Mouse (Mus musculus) CH12.LX (cell line): ENCODE results near the gene Car5a. TPM values are rescaled to one million over a fixed set of nuclear protein-coding genes. Genes with fewer than 3 reads are reported as not detected.

Experiments used
- DNase-seq: peaks from one replicate; pipeline ENCODE4 v3.0.0-alpha.2; 2013; ENCODE audit errors: extremely low read depth
- H3K27ac ChIP-seq: 2 replicates; pipeline ENCODE4 v1.5.1; 2012; ENCODE audit warnings: low read depth, mild to moderate bottlenecking, control low read depth, moderate library complexity; ENCODE audit not compliant: insufficient read depth
- H3K27me3 ChIP-seq: replicated peaks from 2 replicates; pipeline ENCODE3; 2012; ENCODE audit warnings: inconsistent platforms
- H3K36me3 ChIP-seq, 2 experiments: replicated peaks in 1 of 2; 2 replicates each; pipeline versions ENCODE3 to v1.6.1; 2012; ENCODE audit warnings: inconsistent platforms in 1 of 2, low read length in 1 of 2, mild to moderate bottlenecking in 1 of 2, mixed read lengths in 1 of 2, moderate library complexity in 1 of 2; ENCODE audit not compliant: control insufficient read depth in 1 of 2, insufficient read depth in 1 of 2
- H3K4me1 ChIP-seq, 2 experiments: 2 replicates each; pipeline ENCODE4 v1.6.1; 2012; ENCODE audit warnings: inconsistent platforms in 1 of 2, moderate library complexity in 1 of 2; ENCODE audit not compliant: insufficient read depth in 2 of 2, control insufficient read depth in 1 of 2
- H3K4me2 ChIP-seq: 2 replicates; pipeline ENCODE4 v1.6.1; 2012; ENCODE audit warnings: low read depth, mild to moderate bottlenecking, control low read depth; ENCODE audit not compliant: poor library complexity, insufficient read depth, severe bottlenecking
- H3K4me3 ChIP-seq, 3 experiments: fragments of 150-350 bp in 1 of 3; sonication (generic) in 1 of 3; replicated peaks in 1 of 3; 2 replicates each; pipeline versions ENCODE3 to v1.5.1; 2011 to 2012; ENCODE audit warnings: low read depth in 2 of 3, low read length in 2 of 3, mild to moderate bottlenecking in 2 of 3, moderate library complexity in 2 of 3, control low read depth in 1 of 3, improper control_type of control experiment in 1 of 3, inconsistent platforms in 1 of 3, mixed read lengths in 1 of 3; ENCODE audit not compliant: poor library complexity in 1 of 3
- H3K79me2 ChIP-seq: replicated peaks from 2 replicates; pipeline ENCODE4 v1.6.1; 2012; ENCODE audit warnings: mild to moderate bottlenecking, moderate library complexity; ENCODE audit not compliant: control insufficient read depth, poor library complexity, insufficient read depth, severe bottlenecking; ENCODE audit errors: extremely low read depth
- H3K9ac ChIP-seq: 2 replicates; pipeline ENCODE4 v1.6.1; 2012; ENCODE audit warnings: low read depth, mild to moderate bottlenecking, control low read depth, moderate library complexity; ENCODE audit not compliant: insufficient read depth
- H3K9me3 ChIP-seq: replicated peaks from 2 replicates; pipeline ENCODE3; 2012; ENCODE audit warnings: low read length, inconsistent platforms, mixed read lengths
- CTCF ChIP-seq, 2 experiments: IDR thresholded peaks in 1 of 2; conservative IDR thresholded peaks in 1 of 2; 2 replicates each; pipeline ENCODE4 v1.5.1; 2011 to 2012; ENCODE audit warnings: low read depth in 2 of 2, low read length in 2 of 2, improper control_type of control experiment in 1 of 2, inconsistent platforms in 1 of 2, mild to moderate bottlenecking in 1 of 2, moderate library complexity in 1 of 2
- E2F4 ChIP-seq: IDR thresholded peaks from 2 replicates; pipeline ENCODE4 v1.6.1; 2011; ENCODE audit warnings: low read depth, low read length, improper control_type of control experiment; ENCODE audit not compliant: insufficient replicate concordance
- ETS1 ChIP-seq: conservative IDR thresholded peaks from 2 replicates; pipeline ENCODE4 v1.6.1; 2012; ENCODE audit warnings: low read depth, mild to moderate bottlenecking, inconsistent platforms, low read length, improper control_type of control experiment, moderate library complexity
- GABPA ChIP-seq: IDR thresholded peaks from 2 replicates; pipeline ENCODE4 v1.6.1; 2012; ENCODE audit warnings: low read depth, low read length, improper control_type of control experiment, inconsistent platforms; ENCODE audit not compliant: insufficient replicate concordance
- HCFC1 ChIP-seq: IDR thresholded peaks from 2 replicates; pipeline ENCODE4 v1.6.1; 2012; ENCODE audit warnings: low read depth, mild to moderate bottlenecking, inconsistent platforms, low read length, improper control_type of control experiment
- IRF4 ChIP-seq: IDR thresholded peaks from 2 replicates; pipeline ENCODE4 v1.6.1; 2014; ENCODE audit warnings: low read depth, mild to moderate bottlenecking, inconsistent platforms, low read length, improper control_type of control experiment
- JUND ChIP-seq: conservative IDR thresholded peaks from 2 replicates; pipeline ENCODE4 v1.6.1; 2011; ENCODE audit warnings: low read depth, low read length, improper control_type of control experiment
- KAT2A ChIP-seq: IDR thresholded peaks from 2 replicates; pipeline ENCODE4 v1.6.1; 2012; ENCODE audit warnings: low read length, improper control_type of control experiment, inconsistent platforms; ENCODE audit not compliant: insufficient replicate concordance
- MXI1 ChIP-seq: IDR thresholded peaks from 2 replicates; pipeline ENCODE4 v1.6.1; 2011; ENCODE audit warnings: mild to moderate bottlenecking, low read depth, low read length, improper control_type of control experiment
- NRF1 ChIP-seq: IDR thresholded peaks from 2 replicates; pipeline ENCODE4 v1.6.1; 2014; ENCODE audit warnings: low read depth, mild to moderate bottlenecking, inconsistent platforms, low read length, improper control_type of control experiment, moderate library complexity
- PAX5 ChIP-seq: IDR thresholded peaks from 2 replicates; pipeline ENCODE4 v1.6.1; 2012; ENCODE audit warnings: low read length, inconsistent platforms, mixed read lengths
- POLR2A ChIP-seq: IDR thresholded peaks from 2 replicates; pipeline ENCODE4 v1.6.1; 2011; ENCODE audit warnings: low read depth, mild to moderate bottlenecking, improper control_type of control experiment, low read length
- ZC3H11A ChIP-seq: IDR thresholded peaks from 2 replicates; pipeline ENCODE4 v1.6.1; 2012; ENCODE audit warnings: low read depth, mild to moderate bottlenecking, inconsistent platforms, low read length, improper control_type of control experiment
- ZKSCAN1 ChIP-seq: IDR thresholded peaks from 2 replicates; pipeline ENCODE4 v1.6.1; 2012; ENCODE audit warnings: low read depth, inconsistent platforms, low read length, improper control_type of control experiment, borderline replicate concordance
- ZMIZ1 ChIP-seq: IDR thresholded peaks from 2 replicates; pipeline ENCODE4 v1.6.1; 2012; ENCODE audit warnings: low read depth, mild to moderate bottlenecking, inconsistent platforms, low read length, improper control_type of control experiment
- ZNF384 ChIP-seq: IDR thresholded peaks from 2 replicates; pipeline ENCODE4 v1.6.1; 2012; ENCODE audit warnings: low read depth, low read length, improper control_type of control experiment, inconsistent platforms
- dilution Hi-C: fragments of 300-500 bp; cut with MboI; formaldehyde crosslinking; loops from 2 replicates; pipeline ENCODE4 v1.14.3; 2020; ENCODE audit warnings: low sequenced_read_pairs; ENCODE audit not compliant: extremely low pct_unique_long_range_greater_than_20kb, extremely low pct_ligation_motif_present
- in situ Hi-C: fragments of 300-500 bp; cut with MboI; formaldehyde crosslinking; loops from 3 replicates; pipeline ENCODE4 v1.14.3; 2019; ENCODE audit warnings: low sequenced_read_pairs, low pct_ligation_motif_present, low pct_unique_long_range_greater_than_20kb, mixed read lengths
- polyA plus RNA-seq: library from polyadenylated mRNA; unstranded; fragments of >175 nt; gene quantifications from 2 replicates; pipeline ENCODE4 v1.2.1, GENCODE M21; 2012; ENCODE audit warnings: low read depth; ENCODE audit not compliant: insufficient read length
- total RNA-seq, 2 experiments: library from RNA; depleted of rRNA; stranded (reverse); fragments of 300-350 nt in 1 of 2; fragments of >200 nt in 1 of 2; gene quantifications; 2 replicates each; pipeline ENCODE4 v1.2.3; 2012 to 2014

The Car5a gene
- total and polyA plus RNA-seq, 3 experiments, result 1.6 to 9.7 TPM; not detected in 1

- dilution Hi-C loops, result no loop called here
- Histone ChIP-seq H3K79me2 (no peaks in the 10 kb centered on the region), H3K27me3 (no peaks in the 10 kb centered on the region), H3K9ac (no peak overlapping the region), H3K4me1 (no peaks in the 10 kb centered on the region), H3K27ac (no peak overlapping the region), H3K9me3 (no peaks in the 10 kb centered on the region), H3K4me3 (no peak overlapping the region), H3K4me2 (no peak overlapping the region), H3K36me3 (peaks cover 62 to 92% of the 10 kb centered on the region in 2 experiments)
- no peak for TF ChIP-seq IRF4
- TF ChIP-seq ZMIZ1, result no peak
- no peak for TF ChIP-seq GABPA
- TF ChIP-seq NRF1, result no peak
- no peak for TF ChIP-seq ZKSCAN1
- no peak for TF ChIP-seq JUND
- no peak for TF ChIP-seq ETS1
- no peak for TF ChIP-seq PAX5
- in situ Hi-C loops, result no loop called here
- no peak for DNase-seq
These were observed 36.8 kb upstream of the Car5a start for GRCm38 (mm10) chr8:121981520-121981895.

GRCm38 (mm10) chr8:121980792-121981519, 36.3 kb upstream of the Car5a start:
- no peak overlapping the region for H3K4me2 ChIP-seq
- H3K27me3 ChIP-seq, result no peaks in the 10 kb centered on the region
- dilution Hi-C loops (no loop called here), in situ Hi-C loops (no loop called here)
- H3K9ac ChIP-seq, result no peak overlapping the region
- no peaks in the 10 kb centered on the region for H3K9me3 ChIP-seq
- H3K4me1 ChIP-seq, result no peaks in the 10 kb centered on the region
- DNase-seq, result no peak
- TF ChIP-seq ZMIZ1, result no peak
- TF ChIP-seq HCFC1, result no peak
- TF ChIP-seq NRF1, result no peak
- no peak for TF ChIP-seq ZNF384
- no peak for TF ChIP-seq POLR2A
- no peak for TF ChIP-seq GABPA
- no peak for TF ChIP-seq KAT2A
- no peak for TF ChIP-seq CTCF (conservative IDR thresholded peaks at IDR 0.05 in 1 of 2, IDR thresholded peaks at IDR 0.05 in 1 of 2; ENCODE audit: low read depth in 2 of 2, low read length in 2 of 2)
- TF ChIP-seq ZC3H11A, result no peak
- no peak for TF ChIP-seq E2F4
- TF ChIP-seq MXI1, result no peak
- H3K27ac ChIP-seq, result no peak overlapping the region
- H3K79me2 ChIP-seq, result no peaks in the 10 kb centered on the region
- H3K4me3 ChIP-seq, result no peak overlapping the region
- peaks cover 66 to 95% of the 10 kb centered on the region in 2 experiments for H3K36me3 ChIP-seq
